Mouse (Mus musculus) kidney, adult 2 months (tissue): ENCODE data around the gene Ttyh3.

Experiments used
- CTCF ChIP-seq: fragments of 200-500 bp; conservative IDR thresholded peaks from 2 replicates; pipeline ENCODE4 v1.5.1; 2011; ENCODE audit warnings: low read depth, mild to moderate bottlenecking, control low read depth, low read length, moderate library complexity, mixed read lengths; ENCODE audit not compliant: insufficient read depth, insufficient read length
- POLR2A ChIP-seq: fragments of 200-500 bp; IDR thresholded peaks from one replicate; pipeline ENCODE4 v1.6.1; 2011; ENCODE audit warnings: low read depth, low read length, control low read depth

DNA sequence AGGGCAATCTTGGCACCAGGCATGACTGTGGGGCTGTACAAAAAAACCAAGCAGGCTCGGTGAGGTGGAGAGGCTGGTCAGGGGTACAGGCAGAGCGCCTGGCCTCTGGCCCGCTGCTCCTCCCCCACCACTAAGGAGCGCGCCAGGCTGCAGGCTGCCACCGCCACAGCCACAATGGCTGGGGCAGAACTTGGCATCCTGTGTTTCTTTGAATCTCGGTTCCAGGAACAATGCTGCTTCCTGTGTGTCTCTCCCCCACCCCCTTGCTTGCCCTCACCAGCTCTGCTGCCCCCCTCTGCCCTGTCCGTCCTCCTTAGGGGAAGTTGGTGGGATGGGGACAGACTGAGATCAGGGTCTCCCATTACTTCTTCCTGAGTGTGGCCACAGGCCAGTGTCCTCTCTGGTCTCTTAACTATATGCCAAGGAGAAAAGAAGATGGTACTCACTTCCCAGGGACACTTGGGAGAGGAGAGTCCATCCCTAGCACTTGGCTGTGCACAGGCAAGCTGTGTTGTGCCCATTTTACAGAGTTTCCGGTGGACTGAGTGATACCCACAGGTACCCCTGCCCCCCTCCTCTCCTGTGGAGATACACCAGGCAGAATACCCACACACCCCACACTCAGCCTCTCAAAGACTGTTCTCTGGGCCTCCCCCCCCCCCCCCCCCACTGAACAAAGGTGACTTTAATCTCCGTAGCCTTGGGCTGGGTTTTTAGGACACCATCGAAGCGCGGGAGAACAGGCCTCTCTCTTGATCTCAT is 39.1 kb downstream of the Ttyh3 start:
- TF ChIP-seq CTCF (no peak), POLR2A (no peak)
